Mouse (Mus musculus) ovary, adult 10 weeks (tissue): ENCODE measurements around the gene Plvap. TPM values are rescaled to one million over a fixed set of nuclear protein-coding genes. Genes with fewer than 3 reads are reported as not detected.

ENCODE experiments used
- polyA plus RNA-seq: library from polyadenylated mRNA; stranded (reverse); fragments of 350-450 nt; fragmentation: Illumina TruSeq; extraction: RNeasy Lipid Tissue Mini Kit (QIAGEN cat#74804); gene quantifications from one replicate; pipeline ENCODE4 v1.2.3, GENCODE M21; 2014

Plvap gene
- polyA plus RNA-seq = 0.46 TPM

GRCm38 (mm10) chr8:71511644-71512043 lies at the start of gene Plvap:
TSS of gene Plvap (minus strand) at chr8:71511752.

DNA sequence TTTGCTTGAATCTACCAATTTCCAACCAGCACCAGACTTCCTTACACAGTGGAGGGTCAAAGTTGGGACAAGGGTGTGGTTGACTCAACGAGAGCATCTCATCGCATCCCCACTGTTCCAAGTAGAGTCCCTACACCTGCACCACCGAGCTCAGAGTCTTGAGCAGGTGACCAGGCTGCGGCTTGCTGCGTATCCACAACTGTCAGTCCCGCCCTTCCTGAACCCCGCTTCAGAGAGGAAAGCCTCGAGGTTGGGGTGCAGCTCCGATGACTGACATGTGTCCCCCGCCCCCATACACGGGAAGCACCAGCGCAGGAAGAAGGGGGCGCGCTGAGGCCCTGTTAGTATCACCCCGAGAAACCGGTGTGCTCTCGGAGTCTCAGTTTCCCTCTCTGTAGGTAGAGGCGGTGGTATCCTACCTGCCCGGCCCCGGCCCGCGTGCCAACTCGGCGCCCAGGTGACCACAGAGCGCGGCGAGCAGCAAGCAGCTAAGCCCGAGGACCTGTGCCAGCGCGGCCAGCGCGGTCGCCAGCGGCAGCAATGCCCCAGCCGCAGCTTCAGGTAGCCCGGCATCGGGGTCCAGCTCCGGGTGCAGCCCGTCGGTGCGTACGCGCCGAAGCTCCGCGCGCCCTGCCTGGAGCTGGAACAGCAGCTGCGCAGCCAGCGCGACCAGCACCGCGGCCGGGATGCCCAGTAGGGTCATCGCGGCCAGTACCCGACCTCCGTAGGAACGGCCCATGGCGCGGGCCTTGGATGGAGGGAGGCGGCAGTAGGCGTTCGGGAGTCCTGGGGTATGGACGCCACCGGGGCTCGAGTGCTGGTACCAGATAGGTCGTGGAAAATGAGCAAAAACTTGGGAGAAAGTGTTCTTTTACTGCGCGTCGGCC lies 46.8 kb upstream of the Plvap start, which contains the start of gene Tmem221:
Gene Tmem221, minus strand, starts transcription at position 801 of the 887 bp plus-strand sequence.

GRCm38 (mm10) chr8:71542632-71543343 lies 31.2 kb upstream of the Plvap start, which contains the start of gene Mvb12a:
TSS of gene Mvb12a (plus strand) at chr8:71542922.

DNA sequence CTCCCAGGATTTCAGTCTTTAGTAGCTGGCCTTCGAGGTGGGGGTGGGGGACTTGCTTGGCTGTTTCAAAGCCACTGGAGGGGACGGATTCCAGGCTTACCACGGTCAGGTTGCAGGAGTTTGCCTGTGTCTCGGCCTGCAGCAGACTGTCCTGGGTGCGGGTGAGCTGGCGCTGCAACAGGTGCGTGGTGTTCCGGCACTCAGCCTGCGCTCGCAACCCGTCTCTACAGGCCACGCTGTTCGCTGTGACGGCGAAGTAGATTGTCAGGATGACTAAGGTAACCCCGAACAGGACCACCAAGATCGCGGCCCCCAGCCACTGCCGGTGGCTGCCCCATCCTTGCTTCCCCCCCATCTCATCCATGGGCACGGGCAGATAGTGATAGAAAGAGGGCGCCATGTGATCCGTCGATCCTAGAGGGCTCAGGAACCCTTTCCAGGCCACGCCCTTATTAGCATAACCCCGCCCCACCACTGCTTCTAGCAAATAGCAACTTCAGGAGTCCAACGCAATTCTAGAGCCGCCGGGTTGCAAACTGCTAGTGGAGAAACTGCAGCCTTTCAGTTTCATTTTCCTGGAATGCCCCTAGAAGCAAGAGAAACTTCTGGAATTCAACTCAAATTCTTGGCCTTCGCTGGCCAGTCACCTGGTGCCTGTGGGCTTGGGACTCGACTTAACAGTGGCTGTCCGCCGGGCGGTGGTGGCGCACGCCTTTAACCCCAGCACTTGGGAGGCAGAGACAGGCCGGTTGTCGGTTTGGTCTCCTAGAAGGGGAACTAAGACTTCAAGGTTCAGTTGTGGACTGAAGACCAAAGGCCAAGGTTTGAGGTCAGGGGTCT lies 25.7 kb upstream of the Plvap start, which contains the start of gene Bst2:
Gene Bst2, minus strand, starts transcription at position 429 of the 840 bp plus-strand sequence.

GRCm38 (mm10) chr8:71525226-71526050 lies 13.9 kb upstream of the Plvap start, which contains the start of gene Ccdc194:
TSS of gene Ccdc194 (minus strand) at chr8:71525711.

GRCm38 (mm10) chr8:71487691-71488445 lies 23.7 kb downstream of the Plvap start, which contains the start of gene Gtpbp3:
TSS of gene Gtpbp3 (plus strand) at chr8:71488103.

DNA sequence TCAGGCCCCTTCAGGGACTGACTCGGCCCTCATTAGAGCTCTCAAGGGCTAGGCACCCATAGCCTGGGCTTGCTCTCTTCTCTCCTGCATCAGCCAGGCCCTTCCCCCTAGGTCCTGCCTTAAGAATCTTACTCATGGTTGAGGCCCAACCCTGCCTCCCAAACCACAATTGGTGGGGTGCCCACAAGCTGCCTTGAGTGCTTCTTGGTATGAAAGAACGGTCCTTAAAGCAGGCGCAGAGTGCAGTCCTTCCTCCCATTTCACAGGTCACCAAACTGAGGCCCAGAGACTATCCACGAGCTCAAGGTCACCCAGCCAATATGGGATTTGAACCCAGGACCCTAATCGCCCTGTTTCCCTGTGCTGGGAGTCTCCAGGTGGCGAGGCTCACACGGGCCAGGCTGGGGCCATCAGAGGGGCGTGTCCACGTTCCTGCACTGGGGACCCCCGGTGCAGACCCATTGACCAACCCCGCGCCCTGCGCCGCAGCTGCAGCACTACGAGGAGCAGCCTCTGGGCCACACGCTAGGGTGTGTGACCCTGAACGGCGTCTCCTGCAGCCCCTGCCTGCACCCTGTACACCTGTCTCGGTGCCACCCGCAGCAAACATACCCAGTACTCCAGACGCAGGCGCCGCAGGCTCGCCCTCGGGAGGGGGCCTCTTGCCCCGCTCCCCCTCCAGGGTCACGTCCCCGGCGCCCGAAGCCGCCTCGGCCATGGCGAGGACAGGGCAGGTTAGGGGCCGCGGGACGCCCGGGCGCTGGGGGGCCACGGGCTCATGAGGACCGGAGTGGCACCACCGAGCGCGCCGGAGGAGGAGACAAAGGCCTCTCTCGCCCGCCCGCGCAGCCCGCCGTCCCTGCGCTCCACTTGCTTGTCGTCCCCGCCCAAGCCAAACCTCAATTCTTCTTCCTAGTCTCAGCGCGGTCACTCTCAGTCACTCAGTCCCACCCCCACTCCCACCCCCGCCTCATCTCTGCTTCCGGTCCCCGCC lies 26.1 kb downstream of the Plvap start, which contains the start of gene Ano8:
Gene Ano8, minus strand, starts transcription at position 822 of the 994 bp plus-strand sequence.

DNA sequence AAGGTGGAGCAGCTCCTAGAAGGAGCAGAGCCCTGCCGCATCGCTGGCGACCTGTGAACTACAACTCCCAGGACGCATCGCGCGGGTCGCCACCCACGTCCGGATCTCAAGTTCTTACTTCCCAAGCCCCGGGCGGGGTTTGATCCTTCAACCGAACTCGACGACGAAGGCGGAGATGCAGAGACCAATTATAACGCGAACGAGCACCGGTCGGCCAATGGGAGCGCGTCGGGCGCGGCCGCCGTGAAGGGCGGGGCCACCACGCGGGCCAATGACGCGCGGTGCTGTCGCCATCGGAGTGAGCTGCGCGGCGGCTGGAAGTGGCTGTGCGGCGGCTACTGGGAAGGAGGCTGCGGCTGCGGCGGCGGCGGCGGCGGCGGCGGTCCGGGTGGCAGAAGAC lies 42.6 kb downstream of the Plvap start, which contains the start of gene Dda1:
Gene Dda1, plus strand, starts transcription at position 284 of the 400 bp plus-strand sequence.

DNA sequence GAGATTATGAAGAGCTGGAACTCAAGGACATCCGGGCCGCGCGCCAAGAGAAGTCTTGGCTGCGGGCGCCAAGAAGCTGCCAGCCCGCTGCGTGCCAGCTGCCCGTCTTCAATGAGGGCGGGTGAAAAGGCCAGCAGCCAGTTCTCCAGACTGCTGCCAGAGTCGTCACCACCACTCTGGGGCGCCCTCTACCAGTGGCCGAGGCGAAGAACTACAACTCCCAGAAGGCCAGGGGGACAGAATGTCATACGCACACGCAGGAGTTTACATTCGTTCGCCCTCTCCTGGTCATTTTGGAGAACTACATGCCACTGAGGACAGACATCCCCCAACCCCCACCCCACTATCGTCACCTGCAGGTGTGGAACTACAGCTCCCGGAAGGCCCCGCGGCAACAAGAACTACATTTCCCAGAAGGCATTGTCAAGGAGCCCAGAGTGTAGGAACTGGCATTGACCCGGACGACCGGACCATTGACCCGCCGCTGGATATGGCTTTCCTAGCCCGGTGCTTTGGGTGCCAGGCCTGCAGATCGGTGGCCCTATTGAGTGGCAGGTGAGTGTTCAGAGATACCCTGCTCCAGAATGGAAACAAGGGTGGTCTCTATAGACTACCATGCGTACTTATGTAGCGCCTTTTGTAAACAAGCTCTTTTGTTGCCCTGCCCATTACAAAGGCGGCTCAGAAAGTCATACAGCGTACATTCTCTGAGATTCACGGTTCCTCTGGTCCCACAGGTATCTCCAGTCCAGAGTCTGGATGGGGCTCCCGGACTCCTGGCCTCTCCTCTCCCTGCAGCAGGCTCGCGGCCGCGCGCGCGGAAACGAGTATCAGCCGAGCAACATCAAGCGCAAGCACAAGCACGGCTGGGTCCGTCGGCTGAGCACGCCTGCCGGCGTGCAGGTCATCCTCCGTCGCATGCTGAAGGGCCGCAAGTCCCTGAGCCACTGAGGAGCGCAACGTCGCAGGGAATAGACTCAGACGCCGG lies 46.7 kb downstream of the Plvap start, which contains the start of gene Mrpl34:
Gene Mrpl34, plus strand, starts transcription at position 447 of the 988 bp plus-strand sequence.

DNA sequence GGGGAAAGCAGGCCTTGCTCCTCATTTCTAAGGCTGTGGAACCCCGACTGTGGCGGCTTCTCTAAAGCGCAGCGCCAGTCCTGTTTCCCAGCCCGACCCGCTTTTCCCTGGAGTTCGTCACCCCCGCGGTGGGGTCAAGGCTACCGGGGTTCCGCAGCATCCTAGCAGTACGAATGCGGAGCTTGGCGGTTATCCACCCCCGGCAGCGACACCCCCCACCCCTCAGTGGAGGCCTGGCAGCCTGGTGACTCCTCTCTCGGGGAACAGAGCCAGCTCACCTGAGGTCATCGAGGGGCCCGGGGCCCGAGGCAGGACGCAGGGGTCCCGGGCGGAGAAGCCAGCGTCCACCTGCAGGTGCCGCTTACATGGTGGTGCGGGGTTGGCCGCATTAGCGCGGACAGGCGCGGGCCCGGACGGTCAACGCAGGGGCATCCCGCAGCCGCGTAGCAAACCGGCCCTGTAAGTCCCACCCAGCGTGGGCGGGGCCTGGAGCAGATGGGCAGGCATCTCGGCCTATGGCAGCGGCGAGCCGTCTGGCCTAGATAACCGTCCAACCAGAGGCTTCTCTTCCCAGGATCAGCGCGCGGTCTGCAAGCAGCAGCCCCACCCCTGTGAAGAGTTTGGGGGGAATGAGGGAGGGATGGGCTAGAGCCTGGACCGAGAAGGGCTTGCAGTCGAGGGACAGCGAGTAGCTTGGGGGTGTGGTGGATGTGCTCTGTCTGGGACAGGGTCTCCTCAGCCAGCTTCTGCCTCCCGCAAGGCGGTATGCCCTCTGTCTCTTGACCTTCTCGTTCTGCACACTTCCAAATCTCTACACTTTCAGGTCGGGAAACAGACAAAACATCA lies 48.1 kb downstream of the Plvap start, which contains the start of gene Abhd8:
Gene Abhd8, minus strand, starts transcription at position 468 of the 846 bp plus-strand sequence.

Other genes with a start within 250 kb of the Plvap start
- 2.3 TPM for gene Myo9b, start 239.0 kb downstream of the Plvap start, polyA plus RNA-seq
- gene Haus8, start 238.8 kb downstream of the Plvap start, polyA plus RNA-seq = 5.0 TPM
- gene Use1, start 144.9 kb downstream of the Plvap start, polyA plus RNA-seq = 1.5 TPM
- 1.2 TPM for gene Ocel1, start 140.5 kb downstream of the Plvap start, polyA plus RNA-seq
- 1.3 TPM for gene Nr2f6, start 129.8 kb downstream of the Plvap start, polyA plus RNA-seq
- 0.31 TPM for gene Ushbp1, start 116.0 kb downstream of the Plvap start, polyA plus RNA-seq
- 8.6 TPM for gene Babam1, start 114.9 kb downstream of the Plvap start, polyA plus RNA-seq
- gene Ankle1, start 105.7 kb downstream of the Plvap start, polyA plus RNA-seq = 0.54 TPM
- 0.68 TPM for gene Abhd8, start 48.1 kb downstream of the Plvap start, polyA plus RNA-seq
- 9.7 TPM for gene Mrpl34, start 46.8 kb downstream of the Plvap start, polyA plus RNA-seq
- gene Dda1, start 42.6 kb downstream of the Plvap start, polyA plus RNA-seq = 3.4 TPM
- 1.00 TPM for gene Ano8, start 25.8 kb downstream of the Plvap start, polyA plus RNA-seq
- 1.3 TPM for gene Gtpbp3, start 23.6 kb downstream of the Plvap start, polyA plus RNA-seq
- not detected for gene Ccdc194, start 14.0 kb upstream of the Plvap start, polyA plus RNA-seq
- 8.3 TPM for gene Bst2, start 25.7 kb upstream of the Plvap start, polyA plus RNA-seq
- 0.66 TPM for gene Mvb12a, start 31.2 kb upstream of the Plvap start, polyA plus RNA-seq
- gene Tmem221, start 47.1 kb upstream of the Plvap start, polyA plus RNA-seq = 3.4 TPM
- 0.26 TPM for gene Nxnl1, start 54.8 kb upstream of the Plvap start, polyA plus RNA-seq
- gene Slc27a1, start 57.1 kb upstream of the Plvap start, polyA plus RNA-seq = 4.7 TPM
- 0.17 TPM for gene Pgls, start 80.4 kb upstream of the Plvap start, polyA plus RNA-seq
- gene Fam129c, start 85.9 kb upstream of the Plvap start, polyA plus RNA-seq = not detected
- 73.2 TPM for gene Colgalt1, start 99.2 kb upstream of the Plvap start, polyA plus RNA-seq
- gene Unc13a, start 160.0 kb upstream of the Plvap start, polyA plus RNA-seq = not detected
- gene Jak3, start 164.5 kb upstream of the Plvap start, polyA plus RNA-seq = not detected
- not detected for gene Insl3, start 177.5 kb upstream of the Plvap start, polyA plus RNA-seq
- 2.2 TPM for gene B3gnt3, start 190.0 kb upstream of the Plvap start, polyA plus RNA-seq
- gene Fcho1, start 214.0 kb upstream of the Plvap start, polyA plus RNA-seq = not detected